Mouse (Mus musculus): ENCODE data around the gene Tspoap1.

Tspoap1 gene

GRCm38 (mm10) chr11:87759609-87760005 is 734 bp upstream of the Tspoap1 start:
- no peak for DNase-seq

GRCm38 (mm10) chr11:87761181-87761721 is 910 bp downstream of the Tspoap1 start:
- no peak for DNase-seq

DNA sequence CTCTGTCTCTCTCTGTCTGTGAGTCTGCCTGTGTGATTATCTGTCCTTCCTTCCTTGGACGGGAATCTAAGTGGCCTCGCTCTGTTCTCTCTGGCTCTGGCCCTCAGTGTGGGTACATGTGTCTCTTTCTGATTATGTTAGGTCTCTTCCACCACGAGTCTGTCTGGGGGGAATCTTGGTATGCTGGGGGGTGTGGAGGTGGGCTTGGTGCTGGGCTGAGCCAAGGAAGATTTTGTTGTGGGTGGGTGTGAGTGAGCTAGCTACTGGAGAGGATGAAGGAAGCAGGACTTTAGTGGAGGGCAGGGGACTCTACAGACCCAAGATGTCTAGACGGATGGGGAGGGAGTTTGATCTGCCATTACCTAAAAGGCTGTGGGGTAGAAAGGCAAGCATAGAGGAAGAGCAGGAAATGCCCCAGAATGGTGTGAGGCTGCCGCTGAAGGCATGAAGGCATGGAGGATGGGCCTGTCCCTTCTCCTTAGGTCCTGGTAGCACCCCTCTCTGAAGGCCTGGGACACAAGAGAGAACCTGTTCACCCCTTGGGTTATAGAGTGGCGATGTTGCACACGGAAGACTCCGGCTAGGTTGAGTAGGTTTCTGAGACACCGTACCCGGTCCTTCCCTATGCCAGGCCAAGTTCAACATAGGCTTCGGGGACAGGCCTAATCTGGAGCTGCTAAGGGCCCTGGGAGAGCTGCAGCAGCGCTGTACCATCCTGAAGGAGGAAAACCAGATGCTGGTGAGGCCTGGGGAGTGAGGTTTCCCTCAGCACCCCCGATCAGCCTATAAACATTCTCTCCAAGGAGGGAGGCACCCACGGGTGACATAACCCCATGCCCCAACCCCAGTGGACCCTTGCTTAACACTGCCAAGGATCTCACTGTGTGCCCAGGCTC is 1.7 kb downstream of the Tspoap1 start:
- DNase-seq, result no peak

DNA sequence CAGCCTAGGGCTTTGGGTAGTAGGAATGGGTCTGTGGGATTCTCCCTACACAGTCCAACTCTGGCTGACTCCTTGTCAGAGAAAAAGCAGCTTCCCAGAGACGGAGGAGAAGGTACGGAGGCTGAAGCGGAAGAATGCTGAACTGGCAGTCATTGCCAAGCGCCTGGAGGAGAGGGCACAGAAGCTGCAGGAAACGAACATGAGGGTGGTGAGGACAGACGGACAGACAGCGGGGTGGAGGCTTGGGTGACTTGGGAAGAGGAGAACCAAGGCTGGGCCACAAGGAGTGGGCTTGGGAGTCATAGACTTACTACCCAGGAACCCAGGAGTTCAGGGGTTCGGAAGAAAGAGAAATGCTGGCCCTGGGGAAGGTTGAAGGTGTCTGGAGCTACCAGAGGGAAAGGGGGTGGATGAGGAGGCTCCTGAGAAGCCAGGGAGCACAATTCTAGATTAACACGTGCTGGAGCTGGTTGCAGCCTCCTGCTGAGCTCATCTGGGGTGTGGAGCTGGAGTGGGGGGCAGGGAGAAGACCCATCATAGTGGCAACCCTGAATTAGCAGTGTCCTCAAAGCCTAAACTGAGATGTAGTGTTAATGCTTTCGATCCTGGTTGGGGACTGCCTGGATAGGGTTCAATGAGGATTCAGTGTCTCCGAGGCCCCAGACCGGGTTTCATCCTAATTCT is 2.5 kb downstream of the Tspoap1 start:
- DNase-seq, result no peak

GRCm38 (mm10) chr11:87763511-87763987 is 3.2 kb downstream of the Tspoap1 start:
- peak; percentile 72 to 83 for DNase-seq

GRCm38 (mm10) chr11:87763988-87764876 is 3.9 kb downstream of the Tspoap1 start:
- peak; percentile 51 to 65 for DNase-seq

- DNase-seq, result no peak
Measured at GRCm38 (mm10) chr11:87768745-87769144, 8.4 kb downstream of the Tspoap1 start.

- DNase-seq, result peak; percentile 85 to 86
Measured at GRCm38 (mm10) chr11:87770989-87771388, 10.6 kb downstream of the Tspoap1 start.

DNA sequence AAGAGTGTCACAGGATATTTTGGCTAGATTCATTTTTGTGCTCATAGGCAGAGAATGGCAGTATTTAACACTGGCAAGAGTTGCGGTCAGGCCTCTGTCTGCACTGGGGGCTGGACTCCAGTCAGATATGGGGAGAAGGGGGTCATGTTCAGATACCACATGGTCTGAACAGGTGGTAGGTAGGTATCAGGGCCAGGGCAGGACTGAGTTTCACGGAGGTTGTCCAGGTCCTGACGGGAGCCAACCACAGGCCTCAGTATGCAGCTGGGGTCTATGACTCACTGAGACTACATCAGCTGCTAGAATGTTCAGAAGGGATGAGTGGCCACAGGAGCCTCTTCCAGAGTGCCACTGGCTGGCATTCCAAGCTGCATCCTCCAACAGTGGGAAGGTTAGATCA is 12.0 kb downstream of the Tspoap1 start:
- DNase-seq, result no peak

DNA sequence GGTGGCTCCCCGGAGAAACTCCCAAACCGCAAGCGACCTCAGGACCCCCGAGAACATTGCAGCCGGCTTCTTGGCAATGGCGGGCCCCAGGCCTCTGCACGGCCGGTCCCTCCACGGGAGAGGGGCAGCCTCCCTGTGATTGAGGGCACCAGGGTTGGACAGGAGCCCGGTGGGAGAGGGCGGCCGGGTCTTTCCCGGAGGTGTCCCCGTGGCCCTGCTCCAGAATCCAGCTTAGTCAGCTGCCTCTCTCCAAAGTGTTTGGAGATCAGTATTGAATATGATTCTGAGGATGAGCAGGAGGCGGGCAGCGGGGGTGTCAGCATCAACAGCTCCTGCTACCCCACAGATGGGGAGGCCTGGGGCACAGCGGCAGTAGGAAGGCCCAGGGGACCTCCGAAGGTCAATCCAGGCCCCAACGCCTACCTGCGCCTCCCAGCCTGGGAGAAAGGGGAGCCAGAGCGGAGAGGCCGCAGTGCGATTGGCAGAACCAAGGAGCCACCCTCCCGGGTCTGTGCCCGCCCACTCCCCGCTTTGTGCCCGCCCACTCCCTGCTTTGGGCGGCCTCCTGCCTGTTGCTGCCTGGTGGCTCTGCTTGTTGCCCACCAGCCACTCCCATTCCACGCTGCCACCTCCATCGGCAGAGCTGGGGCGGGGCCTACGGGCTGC is 17.9 kb downstream of the Tspoap1 start:
- peak; percentile 85 to 91 for DNase-seq

DNA sequence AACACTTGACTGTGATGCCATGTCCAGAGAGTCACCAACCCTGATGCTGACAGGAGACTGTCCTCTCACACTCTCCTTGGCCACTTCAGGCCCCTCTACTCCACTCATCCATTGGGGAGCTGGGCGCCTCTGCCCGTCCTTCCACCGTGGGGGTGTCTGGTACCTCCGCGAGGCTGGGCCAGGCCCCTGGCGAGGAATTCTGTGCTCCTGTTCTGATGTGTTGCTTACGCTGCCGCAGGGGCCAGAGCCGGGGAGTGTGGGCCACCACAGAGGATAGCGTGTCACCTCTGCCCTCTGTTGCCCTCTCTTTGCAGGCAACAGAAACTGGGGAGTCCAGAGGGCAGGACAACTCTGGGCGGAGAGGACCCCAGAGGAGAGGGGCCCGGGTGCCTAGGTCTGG is 18.6 kb downstream of the Tspoap1 start:
- DNase-seq, result no peak

DNA sequence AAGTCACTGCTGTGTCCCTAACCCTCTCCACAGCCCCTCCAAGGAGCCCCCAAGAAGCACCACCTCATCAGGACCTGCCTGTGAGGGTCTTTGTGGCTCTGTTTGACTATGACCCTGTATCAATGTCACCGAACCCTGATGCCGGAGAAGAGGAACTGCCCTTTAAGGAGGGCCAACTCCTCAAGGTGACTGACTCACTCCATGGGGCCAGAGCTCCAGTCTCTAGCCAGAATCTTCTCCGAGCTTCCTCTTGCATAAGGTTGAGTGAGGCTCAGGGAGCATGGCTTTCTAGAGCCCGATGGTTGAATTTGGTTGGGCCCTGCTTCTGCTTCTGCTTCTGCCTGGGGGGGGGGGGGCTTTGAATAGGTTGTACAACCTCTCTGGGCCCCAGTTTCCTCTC is 19.1 kb downstream of the Tspoap1 start:
- no peak for DNase-seq

- no peak for DNase-seq
Measured at GRCm38 (mm10) chr11:87780130-87780529, 19.8 kb downstream of the Tspoap1 start.

GRCm38 (mm10) chr11:87790088-87790487 is 29.7 kb downstream of the Tspoap1 start:
- DNase-seq, result no peak

GRCm38 (mm10) chr11:87793460-87793859 is 33.1 kb downstream of the Tspoap1 start, which contains the start of gene Mpo:
TSS of gene Mpo (plus strand) at chr11:87793581.
- DNase-seq, result no peak

DNA sequence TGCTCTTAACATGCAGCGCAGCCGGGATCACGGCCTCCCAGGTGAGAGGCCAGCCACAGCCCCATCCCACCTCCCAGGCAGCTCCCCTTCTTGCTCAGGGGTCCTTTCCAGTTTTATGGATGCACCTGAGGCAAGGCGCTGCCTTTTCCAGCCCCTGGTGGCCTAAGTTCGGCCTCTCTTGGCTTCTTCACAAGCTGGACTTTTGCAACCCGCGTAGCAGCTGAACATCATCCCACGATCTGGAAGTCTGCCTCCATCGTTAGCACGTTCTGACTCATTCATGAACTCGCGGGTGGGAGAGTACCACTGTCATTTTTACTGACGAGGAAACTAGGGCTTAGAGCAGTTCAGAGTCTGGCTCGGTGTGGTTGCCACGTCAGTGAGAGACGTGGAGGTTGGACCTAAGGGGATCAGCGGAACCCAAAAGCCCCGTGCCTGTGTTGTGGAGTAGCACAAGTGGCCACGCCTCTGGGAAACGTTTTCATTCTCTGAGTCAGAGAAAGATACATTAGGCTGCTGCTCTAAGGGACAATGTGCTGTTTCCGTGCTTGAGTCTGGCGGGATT is 41.5 kb downstream of the Tspoap1 start:
- DNase-seq, result peak; percentile 23 to 31

DNA sequence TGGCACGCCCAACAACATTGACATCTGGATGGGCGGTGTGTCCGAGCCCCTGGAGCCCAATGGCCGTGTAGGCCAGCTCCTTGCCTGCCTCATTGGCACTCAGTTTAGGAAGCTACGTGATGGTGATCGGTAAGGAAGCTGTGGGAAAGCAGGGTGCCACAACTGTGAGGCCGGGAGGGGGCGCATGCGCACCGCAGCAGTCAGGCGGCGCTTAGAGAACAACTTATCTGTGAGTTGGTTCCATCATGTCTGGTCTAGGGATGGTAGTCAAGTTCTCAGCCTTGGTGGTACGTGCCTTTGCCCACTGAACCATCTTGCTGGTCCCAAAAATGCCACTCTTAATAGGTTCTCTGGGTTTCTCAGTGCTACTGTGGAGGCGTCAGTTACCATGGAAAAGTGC is 42.3 kb downstream of the Tspoap1 start:
- peak; percentile 49 to 56 for DNase-seq

GRCm38 (mm10) chr11:87805448-87805847 is 45.1 kb downstream of the Tspoap1 start:
- DNase-seq, result peak; percentile 18 to 32

DNA sequence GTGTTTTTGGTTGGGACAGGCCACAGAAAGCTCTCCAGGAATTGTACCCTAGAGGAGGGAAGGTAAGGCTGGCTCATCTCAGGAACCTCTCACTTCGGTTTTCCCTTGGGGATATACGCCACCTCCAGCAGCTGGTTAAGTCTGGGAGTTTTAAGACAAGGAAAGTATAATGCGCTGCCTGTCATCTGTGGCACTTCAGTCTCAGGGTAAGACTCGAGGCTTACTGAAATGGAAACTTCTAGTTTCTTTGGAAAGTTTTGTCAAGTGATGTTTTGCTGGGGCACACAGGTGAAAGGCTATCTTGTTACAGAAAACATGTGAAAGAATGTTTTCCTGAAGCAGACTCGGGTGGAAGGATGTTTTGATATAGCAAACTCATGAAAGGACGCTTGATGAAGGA is 47.1 kb downstream of the Tspoap1 start:
- DNase-seq, result no peak

GRCm38 (mm10) chr11:87808236-87808635 is 47.9 kb downstream of the Tspoap1 start:
- DNase-seq, result no peak

- no peak for DNase-seq
Measured at GRCm38 (mm10) chr11:87811396-87811795, 51.1 kb downstream of the Tspoap1 start.

GRCm38 (mm10) chr11:87814831-87815230 is 54.5 kb downstream of the Tspoap1 start:
- DNase-seq, result no peak

All from kidney, postnatal 4 days (tissue).